Mouse (Mus musculus): Measurements from ENCODE around the gene Rnf151. TPM values are rescaled to one million over a fixed set of nuclear protein-coding genes. Genes with fewer than 3 reads are reported as not detected.

The Rnf151 gene
- total and polyA plus RNA-seq, 2 experiments from 2014 or later, result not detected

DNA sequence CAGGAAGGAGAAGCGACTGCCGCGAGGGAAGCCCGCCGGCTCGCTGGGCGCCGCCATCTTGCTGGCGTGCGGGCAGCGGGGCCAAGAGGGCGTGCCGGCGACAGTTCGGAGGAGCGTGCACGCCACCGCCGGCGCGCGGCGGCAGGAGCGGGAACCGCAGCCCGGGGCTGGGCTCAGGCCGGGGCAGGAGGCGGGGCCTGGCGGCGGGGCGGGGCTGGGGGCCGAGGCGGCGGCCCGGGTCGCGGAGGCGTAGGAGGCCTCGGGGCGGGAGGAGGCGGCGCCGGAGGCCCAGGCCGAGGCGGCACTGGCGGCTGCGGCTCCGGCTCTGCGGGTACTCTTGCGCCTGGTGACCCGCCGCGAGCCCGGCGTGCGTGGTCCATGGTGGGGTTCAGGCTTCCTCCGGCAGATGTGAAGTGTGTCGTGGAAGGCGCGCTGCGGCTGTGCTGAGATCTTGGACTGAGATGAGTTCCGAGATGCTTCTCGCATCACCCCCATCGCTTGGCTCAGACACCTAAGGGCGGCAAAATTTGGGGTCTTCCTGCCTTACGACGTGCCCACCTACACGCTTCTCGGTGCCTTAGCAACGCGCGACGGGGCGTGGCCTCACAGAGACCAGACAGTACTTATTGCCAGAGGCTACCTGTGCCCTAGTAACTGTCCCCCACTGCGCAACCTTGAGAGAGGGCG lies 21.7 kb downstream of the Rnf151 start, which contains the start of the genes Gfer and Noxo1:
Gene Gfer (minus strand): TSS at position 146 of the 687 bp plus-strand sequence.
Gene Noxo1 (plus strand): TSS at position 224 of the 687 bp plus-strand sequence.
- ATAC-seq (ENCODE audit: low FRiP score), result peak; percentile 90
- peak within 1 kb of the TSS; percentile 87 for H3K27ac ChIP-seq (ENCODE audit: low read depth, low read length)
- H3K9ac ChIP-seq (replicated peaks; ENCODE audit: low read length, poor library complexity, severe bottlenecking), result peak within 1 kb of the TSS; percentile 79
- peak within 1 kb of the TSS; percentile 79 for H3K4me3 ChIP-seq (ENCODE audit: low read depth, low read length)
- H3K9me3 ChIP-seq (ENCODE audit: low read length), result no peaks in the 10 kb centered on the region
- no peaks in the 10 kb centered on the region for H3K27me3 ChIP-seq (ENCODE audit: insufficient read depth, low read length)
- TF ChIP-seq CTCF (IDR thresholded peaks at IDR 0.05), result peak; percentile 33; the same call in 1 of the 2 replicates
- peak; percentile 88 for DNase-seq (ENCODE audit: low spot score)
- peak within 1 kb of the TSS; percentile 63 for H3K4me2 ChIP-seq (ENCODE audit: low read depth, low read length, poor library complexity, severe bottlenecking)
- peaks cover 25% of the 10 kb centered on the region for H3K36me3 ChIP-seq (ENCODE audit: insufficient read depth, low read length)
- under 1% methylated on average over 48 of the region's 76 CpGs for WGBS
- 0 out of 2 replicates have a peak, but pooled peaks cover 3% of the 10 kb centered on the region for H3K4me1 ChIP-seq (ENCODE audit: insufficient read depth, low read length)

GRCm38 (mm10) chr17:24695326-24696010 lies 22.4 kb downstream of the Rnf151 start:
- no peak for DNase-seq (ENCODE audit: low spot score)
- peaks cover 4% of the 10 kb centered on the region; the same call in 1 of the 2 replicates for H3K4me1 ChIP-seq (ENCODE audit: insufficient read depth, low read length)
- H3K4me3 ChIP-seq (ENCODE audit: low read depth, low read length), result peak overlapping the region; percentile 79
- H3K9me3 ChIP-seq (ENCODE audit: low read length), result no peaks in the 10 kb centered on the region
- peak overlapping the region; percentile 63 for H3K4me2 ChIP-seq (ENCODE audit: low read depth, low read length, poor library complexity, severe bottlenecking)
- TF ChIP-seq CTCF (IDR thresholded peaks at IDR 0.05), result no peak
- H3K9ac ChIP-seq (replicated peaks; ENCODE audit: low read length, poor library complexity, severe bottlenecking), result peak overlapping the region; percentile 79
- WGBS, result 7% methylated on average over 46 of the region's 51 CpGs
- no peaks in the 10 kb centered on the region for H3K27me3 ChIP-seq (ENCODE audit: insufficient read depth, low read length)
- ATAC-seq (ENCODE audit: low FRiP score), result no peak; the same call in 1 of the 2 replicates
- H3K27ac ChIP-seq (ENCODE audit: low read depth, low read length), result peak overlapping the region; percentile 87
- H3K36me3 ChIP-seq (ENCODE audit: insufficient read depth, low read length), result peaks cover 18% of the 10 kb centered on the region

DNA sequence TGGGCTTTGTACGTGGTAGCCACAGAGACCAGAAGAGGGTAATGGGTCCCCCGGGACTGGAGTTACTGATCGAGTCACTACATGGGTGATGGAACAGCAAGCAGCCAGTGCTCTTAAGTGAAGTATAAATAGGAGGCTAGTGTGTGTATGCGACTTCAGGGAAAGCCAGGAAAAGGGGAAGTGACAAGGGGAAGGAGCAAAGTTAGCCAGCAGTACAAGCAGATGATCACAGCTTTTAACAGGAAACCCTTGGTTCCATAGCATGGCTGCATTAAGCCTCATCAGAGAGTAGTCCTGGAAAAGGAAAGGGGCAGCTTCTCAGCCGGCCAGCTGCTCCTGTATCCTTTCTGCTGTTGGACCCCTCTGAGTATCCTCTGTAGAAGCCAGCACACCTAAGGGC lies 25.5 kb downstream of the Rnf151 start:
- TF ChIP-seq CTCF (IDR thresholded peaks at IDR 0.05), result no peak
- Histone ChIP-seq H3K9ac (replicated peaks; ENCODE audit: low read length, poor library complexity, severe bottlenecking) (no peak overlapping the region), H3K4me3 (ENCODE audit: low read depth, low read length) (no peak overlapping the region), H3K27me3 (ENCODE audit: insufficient read depth, low read length) (no peaks in the 10 kb centered on the region), H3K36me3 (ENCODE audit: insufficient read depth, low read length) (peaks cover 9% of the 10 kb centered on the region; the same call in 1 of the 2 replicates), H3K9me3 (ENCODE audit: low read length) (no peaks in the 10 kb centered on the region), H3K4me2 (ENCODE audit: low read depth, low read length, poor library complexity, severe bottlenecking) (no peak overlapping the region), H3K4me1 (ENCODE audit: insufficient read depth, low read length) (peaks cover 14% of the 10 kb centered on the region), H3K27ac (ENCODE audit: low read depth, low read length) (no peak overlapping the region)
- DNase-seq (ENCODE audit: low spot score), result no peak
- WGBS, result 87% methylated on average over 5 of the region's 5 CpGs
- ATAC-seq (ENCODE audit: low FRiP score), result no peak

DNA sequence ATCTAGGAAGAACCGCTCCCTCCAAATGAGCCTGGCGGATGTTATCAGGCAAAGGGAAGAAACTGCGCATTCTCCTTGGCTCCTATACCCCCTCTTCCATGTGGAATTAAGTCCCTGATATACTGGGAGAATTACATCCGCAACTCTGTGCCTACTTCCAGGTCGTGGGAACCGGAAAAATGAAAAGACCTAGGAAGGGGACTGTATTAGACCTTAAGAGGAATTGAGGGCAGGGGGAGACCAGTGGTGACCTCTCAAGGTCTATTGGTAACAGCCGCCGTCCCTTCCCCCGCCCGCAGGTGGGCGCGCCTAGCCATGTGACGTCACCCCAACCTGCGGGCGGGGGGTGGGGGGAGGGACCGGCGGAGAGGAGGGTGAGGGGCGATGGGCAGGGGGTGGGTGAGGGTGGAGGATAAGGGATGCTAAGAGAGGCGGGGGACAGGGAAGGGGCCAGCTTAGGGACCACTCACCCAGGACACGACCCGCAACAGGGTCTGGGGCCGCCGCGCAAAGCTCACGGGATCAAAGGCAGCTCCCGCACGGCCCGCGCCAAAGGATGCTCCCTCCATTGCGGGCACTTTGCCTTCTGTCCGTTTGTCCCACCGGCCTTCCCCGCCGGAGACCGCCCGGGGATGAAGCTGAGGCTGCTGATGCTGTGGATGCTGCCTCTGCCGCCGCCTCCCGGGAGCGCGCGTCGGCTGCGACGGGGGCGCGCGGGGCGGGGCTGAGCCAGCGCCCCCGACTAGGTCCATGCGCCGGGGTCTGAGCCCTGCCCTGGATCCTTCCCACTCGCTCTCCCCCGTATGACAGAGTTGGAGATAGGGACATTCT lies 28.4 kb downstream of the Rnf151 start, which contains the start of gene Syngr3:
Gene Syngr3 (minus strand): TSS at position 705 of the 831 bp plus-strand sequence.
- H3K36me3 ChIP-seq (ENCODE audit: insufficient read depth, low read length), result peaks cover 23% of the 10 kb centered on the region
- DNase-seq (ENCODE audit: low spot score), result peak; percentile 70
- H3K27ac ChIP-seq (ENCODE audit: low read depth, low read length), result peak within 1 kb of the TSS; percentile 89
- no peaks in the 10 kb centered on the region for H3K27me3 ChIP-seq (ENCODE audit: insufficient read depth, low read length)
- H3K4me2 ChIP-seq (ENCODE audit: low read depth, low read length, poor library complexity, severe bottlenecking), result peak within 1 kb of the TSS; percentile 65
- ATAC-seq (ENCODE audit: low FRiP score), result peak; percentile 76
- peaks cover 14% of the 10 kb centered on the region for H3K4me1 ChIP-seq (ENCODE audit: insufficient read depth, low read length)
- H3K9ac ChIP-seq (replicated peaks; ENCODE audit: low read length, poor library complexity, severe bottlenecking), result peak within 1 kb of the TSS; percentile 93
- H3K9me3 ChIP-seq (ENCODE audit: low read length), result no peaks in the 10 kb centered on the region
- 0 out of 2 replicates have a peak, but pooled peaks have one; percentile 15 for TF ChIP-seq CTCF (IDR thresholded peaks at IDR 0.05)
- H3K4me3 ChIP-seq (ENCODE audit: low read depth, low read length), result peak within 1 kb of the TSS; percentile 64
- 2% methylated on average over 52 of the region's 55 CpGs for WGBS

DNA sequence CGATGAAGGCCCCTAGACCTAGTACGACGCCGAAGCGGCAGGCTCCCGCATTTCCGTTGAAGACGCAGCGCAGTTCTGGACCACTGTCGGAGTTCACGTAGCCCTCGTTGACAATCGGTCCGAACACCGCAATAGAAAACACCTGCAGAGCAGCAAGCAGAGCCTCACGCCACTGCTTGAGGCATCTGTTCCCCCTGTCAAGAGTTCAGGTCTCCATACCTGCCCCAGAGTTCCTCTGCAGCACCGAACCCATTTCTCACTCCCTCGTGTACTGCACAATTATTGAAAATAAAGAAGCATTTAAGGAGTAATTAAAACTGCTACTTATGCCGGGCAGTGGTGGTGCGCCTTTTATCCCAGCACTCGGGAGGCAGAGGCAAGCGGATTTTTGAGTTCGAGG lies 30.3 kb downstream of the Rnf151 start:
- no peaks in the 10 kb centered on the region for H3K9me3 ChIP-seq (ENCODE audit: low read length)
- no peak overlapping the region for H3K27ac ChIP-seq (ENCODE audit: low read depth, low read length)
- H3K9ac ChIP-seq (replicated peaks; ENCODE audit: low read length, poor library complexity, severe bottlenecking), result peak overlapping the region; percentile 44; the same call in 1 of the 2 replicates
- no peaks in the 10 kb centered on the region for H3K27me3 ChIP-seq (ENCODE audit: insufficient read depth, low read length)
- peak overlapping the region; percentile 64 for H3K4me3 ChIP-seq (ENCODE audit: low read depth, low read length)
- TF ChIP-seq CTCF (IDR thresholded peaks at IDR 0.05), result no peak
- peaks cover 18% of the 10 kb centered on the region for H3K36me3 ChIP-seq (ENCODE audit: insufficient read depth, low read length)
- H3K4me1 ChIP-seq (ENCODE audit: insufficient read depth, low read length), result peaks cover 14% of the 10 kb centered on the region
- WGBS, result 21% methylated on average over 23 of the region's 23 CpGs
- peak overlapping the region; percentile 65 for H3K4me2 ChIP-seq (ENCODE audit: low read depth, low read length, poor library complexity, severe bottlenecking)
- ATAC-seq (ENCODE audit: low FRiP score) (no peak), DNase-seq (ENCODE audit: low spot score) (no peak)
